Mouse (Mus musculus): ENCODE measurements around the gene Naaa. TPM values are rescaled to one million over a fixed set of nuclear protein-coding genes. Genes with fewer than 3 reads are reported as not detected.

Naaa gene
- total and polyA plus RNA-seq, 2 experiments from 2014 or later: 23.6 to 33.1 TPM

DNA sequence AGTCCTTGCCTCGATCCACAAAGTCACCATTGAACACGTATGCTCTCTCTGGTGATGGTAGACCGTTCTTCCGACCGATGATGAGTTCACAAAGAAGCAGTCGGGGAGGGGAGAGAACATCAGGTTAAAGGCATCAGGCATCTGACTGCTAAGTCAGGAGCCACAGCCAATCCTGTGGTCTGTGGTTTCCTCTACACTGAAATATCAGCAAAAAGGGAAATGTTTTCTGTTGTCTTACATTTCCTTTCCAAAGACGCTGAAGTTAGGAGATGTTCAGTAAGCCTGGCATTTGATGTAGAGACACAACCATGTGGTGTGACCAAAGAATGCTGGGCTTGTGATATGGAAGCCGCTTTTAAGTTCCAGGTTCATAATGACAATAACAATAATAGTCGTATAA, 32.5 kb downstream of the Naaa start:
- Histone ChIP-seq H3K36me3 (ENCODE audit: insufficient read depth) (no peaks in the 10 kb centered on the region), H3K9me3 (ENCODE audit: low read length) (no peaks in the 10 kb centered on the region), H3K4me3 (ENCODE audit: low read depth, low read length) (no peak overlapping the region), H3K9ac (no peak overlapping the region), H3K4me2 (ENCODE audit: low read depth) (no peak overlapping the region), H3K27me3 (ENCODE audit: insufficient read depth, low read length) (no peaks in the 10 kb centered on the region), H3K27ac (ENCODE audit: low read depth, low read length) (no peak overlapping the region), H3K4me1 (ENCODE audit: insufficient read depth) (no peaks in the 10 kb centered on the region)
- no peak for TF ChIP-seq CTCF (IDR thresholded peaks at IDR 0.05; ENCODE audit: low read depth)
- no peak for DNase-seq
- 94% methylated on average over 9 of the region's 9 CpGs for WGBS
- ATAC-seq: no peak

GRCm38 (mm10) chr5:92244900-92245299, 33.1 kb downstream of the Naaa start:
- Histone ChIP-seq H3K4me1 (ENCODE audit: insufficient read depth) (peaks cover 1% of the 10 kb centered on the region; the same call in 1 of the 2 replicates), H3K27ac (ENCODE audit: low read depth, low read length) (no peak overlapping the region), H3K27me3 (ENCODE audit: insufficient read depth, low read length) (no peaks in the 10 kb centered on the region), H3K9ac (no peak overlapping the region), H3K9me3 (ENCODE audit: low read length) (no peaks in the 10 kb centered on the region), H3K4me3 (ENCODE audit: low read depth, low read length) (no peak overlapping the region), H3K36me3 (ENCODE audit: insufficient read depth) (no peaks in the 10 kb centered on the region), H3K4me2 (ENCODE audit: low read depth) (no peak overlapping the region)
- ATAC-seq: no peak
- TF ChIP-seq CTCF (IDR thresholded peaks at IDR 0.05; ENCODE audit: low read depth): no peak
- no peak for DNase-seq
- WGBS: 97% methylated on average over 2 of the region's 2 CpGs

DNA sequence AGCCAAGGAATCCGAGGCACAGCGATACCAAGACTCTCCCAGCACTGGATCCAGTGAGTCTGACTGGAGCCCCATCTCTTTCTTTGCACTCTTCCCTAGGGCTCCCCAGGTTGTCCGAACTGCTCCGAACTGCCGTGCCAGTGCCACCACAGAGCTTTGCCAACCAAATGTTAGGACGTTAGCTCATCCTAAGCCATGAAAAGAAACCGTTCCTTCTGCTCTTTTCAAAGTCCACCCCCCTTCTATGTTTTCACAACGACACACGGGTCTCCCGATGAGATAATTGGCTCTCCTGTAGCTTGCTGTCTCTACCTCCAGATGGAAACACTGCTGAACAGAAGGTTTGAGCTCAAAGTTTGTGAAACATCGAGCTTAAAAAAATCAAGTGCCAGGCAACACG, 37.2 kb downstream of the Naaa start:
- H3K36me3 ChIP-seq (ENCODE audit: insufficient read depth): no peaks in the 10 kb centered on the region
- ATAC-seq (peak; percentile 84), DNase-seq (peak; percentile 67)
- H3K27me3 ChIP-seq (ENCODE audit: insufficient read depth, low read length): no peaks in the 10 kb centered on the region
- no peak overlapping the region for H3K9ac ChIP-seq
- WGBS: 58% methylated on average over 12 of the region's 12 CpGs
- no peak overlapping the region for H3K4me2 ChIP-seq (ENCODE audit: low read depth)
- no peaks in the 10 kb centered on the region for H3K9me3 ChIP-seq (ENCODE audit: low read length)
- no peak overlapping the region for H3K4me3 ChIP-seq (ENCODE audit: low read depth, low read length)
- no peak for TF ChIP-seq CTCF (IDR thresholded peaks at IDR 0.05; ENCODE audit: low read depth)
- H3K27ac ChIP-seq (ENCODE audit: low read depth, low read length): no peak overlapping the region
- peaks cover 3% of the 10 kb centered on the region; the same call in 1 of the 2 replicates for H3K4me1 ChIP-seq (ENCODE audit: insufficient read depth)

GRCm38 (mm10) chr5:92239333-92240232, 38.4 kb downstream of the Naaa start:
- peak; percentile 82 for DNase-seq
- no peaks in the 10 kb centered on the region for H3K36me3 ChIP-seq (ENCODE audit: insufficient read depth)
- H3K9ac ChIP-seq: no peak overlapping the region
- ATAC-seq: peak; percentile 78
- H3K4me3 ChIP-seq (ENCODE audit: low read depth, low read length): no peak overlapping the region
- WGBS: 44% methylated on average over 29 of the region's 29 CpGs
- H3K4me2 ChIP-seq (ENCODE audit: low read depth): peak overlapping the region; percentile 34
- no peak overlapping the region for H3K27ac ChIP-seq (ENCODE audit: low read depth, low read length)
- peaks cover 3% of the 10 kb centered on the region; the same call in 1 of the 2 replicates for H3K4me1 ChIP-seq (ENCODE audit: insufficient read depth)
- H3K27me3 ChIP-seq (ENCODE audit: insufficient read depth, low read length): no peaks in the 10 kb centered on the region
- TF ChIP-seq CTCF (IDR thresholded peaks at IDR 0.05; ENCODE audit: low read depth): peak; percentile 81
- H3K9me3 ChIP-seq (ENCODE audit: low read length): no peaks in the 10 kb centered on the region

GRCm38 (mm10) chr5:92234939-92235557, 42.9 kb downstream of the Naaa start:
- Histone ChIP-seq H3K9me3 (ENCODE audit: low read length) (no peaks in the 10 kb centered on the region), H3K36me3 (ENCODE audit: insufficient read depth) (no peaks in the 10 kb centered on the region), H3K9ac (no peak overlapping the region), H3K27ac (ENCODE audit: low read depth, low read length) (no peak overlapping the region), H3K4me3 (ENCODE audit: low read depth, low read length) (no peak overlapping the region), H3K4me2 (ENCODE audit: low read depth) (no peak overlapping the region), H3K27me3 (ENCODE audit: insufficient read depth, low read length) (no peaks in the 10 kb centered on the region), H3K4me1 (ENCODE audit: insufficient read depth) (peaks cover 3% of the 10 kb centered on the region; the same call in 1 of the 2 replicates)
- WGBS: 69% methylated on average over 5 of the region's 5 CpGs
- DNase-seq (no peak), ATAC-seq (no peak)
- TF ChIP-seq CTCF (IDR thresholded peaks at IDR 0.05; ENCODE audit: low read depth): no peak

DNA sequence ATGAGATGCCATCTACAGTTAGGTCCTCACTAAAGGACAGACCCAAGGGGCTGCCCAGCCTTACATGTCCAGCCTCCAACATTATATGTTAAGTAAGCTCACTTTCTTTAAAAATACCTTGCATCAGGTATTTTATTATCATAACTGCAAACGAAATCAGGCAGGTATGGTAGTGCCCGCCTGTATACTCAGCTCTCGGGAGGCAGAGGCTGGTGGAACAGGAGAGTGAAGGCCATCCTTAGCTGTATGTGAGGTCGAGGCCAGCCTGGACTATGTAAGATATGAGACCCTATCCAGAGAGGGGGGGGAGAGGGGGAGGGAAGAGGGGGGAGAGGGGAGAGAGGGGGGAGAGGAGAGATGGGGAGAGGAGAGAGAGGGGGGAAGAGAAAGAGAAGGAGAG, 44.6 kb downstream of the Naaa start:
- H3K36me3 ChIP-seq (ENCODE audit: insufficient read depth): no peaks in the 10 kb centered on the region
- H3K9me3 ChIP-seq (ENCODE audit: low read length): no peaks in the 10 kb centered on the region
- H3K27ac ChIP-seq (ENCODE audit: low read depth, low read length): no peak overlapping the region
- H3K4me2 ChIP-seq (ENCODE audit: low read depth): no peak overlapping the region
- TF ChIP-seq CTCF (IDR thresholded peaks at IDR 0.05; ENCODE audit: low read depth): no peak
- no peak overlapping the region for H3K4me3 ChIP-seq (ENCODE audit: low read depth, low read length)
- H3K4me1 ChIP-seq (ENCODE audit: insufficient read depth): no peaks in the 10 kb centered on the region
- DNase-seq (no peak), ATAC-seq (no peak)
- 85% methylated on average over 4 of the region's 4 CpGs for WGBS
- H3K27me3 ChIP-seq (ENCODE audit: insufficient read depth, low read length): no peaks in the 10 kb centered on the region
- no peak overlapping the region for H3K9ac ChIP-seq

DNA sequence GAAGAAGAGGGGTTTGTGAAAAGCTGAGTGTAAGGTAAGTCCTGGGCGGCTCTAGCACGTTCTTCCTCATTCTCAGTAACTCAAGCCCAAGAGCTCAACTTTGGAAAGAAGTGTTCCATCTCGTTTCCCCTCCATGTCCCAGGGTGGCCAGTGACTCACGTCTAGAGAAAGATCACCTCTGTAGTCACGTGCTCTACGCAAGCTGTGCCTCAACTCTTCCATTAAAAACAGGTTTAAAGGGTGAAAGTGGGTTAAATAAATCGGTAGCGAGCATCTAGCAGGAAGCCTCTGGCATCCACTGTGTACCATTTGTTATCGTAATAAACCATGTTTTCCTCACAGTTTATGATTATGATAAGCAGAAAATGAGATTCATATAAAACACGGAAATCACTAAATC, 46.1 kb downstream of the Naaa start:
- no peak for TF ChIP-seq CTCF (IDR thresholded peaks at IDR 0.05; ENCODE audit: low read depth)
- Histone ChIP-seq H3K27ac (ENCODE audit: low read depth, low read length) (no peak overlapping the region), H3K4me1 (ENCODE audit: insufficient read depth) (no peaks in the 10 kb centered on the region), H3K9ac (no peak overlapping the region), H3K27me3 (ENCODE audit: insufficient read depth, low read length) (no peaks in the 10 kb centered on the region), H3K9me3 (ENCODE audit: low read length) (no peaks in the 10 kb centered on the region), H3K36me3 (ENCODE audit: insufficient read depth) (no peaks in the 10 kb centered on the region), H3K4me3 (ENCODE audit: low read depth, low read length) (no peak overlapping the region), H3K4me2 (ENCODE audit: low read depth) (no peak overlapping the region)
- no peak for DNase-seq
- WGBS: 84% methylated on average over 10 of the region's 10 CpGs
- no peak for ATAC-seq

Data from forebrain, postnatal 0 days (tissue).